15 mouse cellular contexts compared by ENCODE assay signal in the genomic region with DNA sequence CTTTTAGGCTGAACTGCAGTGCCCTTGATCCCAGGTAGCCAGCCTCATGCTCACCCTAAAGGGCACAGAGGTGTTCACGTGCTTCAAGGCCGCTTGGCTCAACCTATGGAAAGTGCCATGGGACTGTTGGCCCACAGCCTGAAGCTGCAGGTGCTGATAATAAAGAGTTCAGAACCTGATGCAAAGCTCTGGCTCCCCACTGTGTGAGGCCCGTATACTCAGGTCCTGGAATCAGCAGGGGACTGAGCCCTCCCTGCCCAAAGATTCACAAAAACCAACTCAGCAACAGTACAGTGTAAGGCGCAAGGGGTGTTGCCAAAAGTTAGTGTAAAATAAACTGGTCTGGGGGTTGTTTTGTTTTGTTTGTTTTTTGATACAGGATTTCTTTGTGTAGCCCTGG. TPM values are rescaled to one million over a fixed set of nuclear protein-coding genes. Genes with fewer than 3 reads are reported as not detected.
"Had no signal": no experiment of that assay in that cellular context is flagged by ENCODE, and none has a peak within 500 bp of the region (broad histone marks: within the 10 kb centered on the region; RNA-seq: fewer than 3 reads in every experiment).

No protein-coding gene starts in this region.

- H3K4me1 ChIP-seq: megakaryocyte, embryonic 14.5 days; midbrain, embryonic 13.5 days; midbrain, embryonic 15.5 days; neural tube, embryonic 12.5 days had no signal

- H3K27me3 ChIP-seq: lung, embryonic 15.5 days; midbrain, embryonic 13.5 days; midbrain, embryonic 15.5 days; neural tube, embryonic 12.5 days; stomach, embryonic 15.5 days had no signal

- H3K4me3 ChIP-seq: lung, embryonic 15.5 days; megakaryocyte, embryonic 14.5 days; midbrain, embryonic 13.5 days; midbrain, embryonic 15.5 days; neural tube, embryonic 12.5 days; stomach, embryonic 15.5 days had no signal

- H3K27ac ChIP-seq: lung, embryonic 15.5 days; macrophage; midbrain, embryonic 13.5 days; midbrain, embryonic 15.5 days; neural tube, embryonic 12.5 days; stomach, embryonic 15.5 days had no signal

- H3K9me3 ChIP-seq: lung, embryonic 15.5 days; megakaryocyte, embryonic 14.5 days; midbrain, embryonic 13.5 days; midbrain, embryonic 15.5 days; neural tube, embryonic 12.5 days; stomach, embryonic 15.5 days had no signal

- H3K36me3 ChIP-seq: lung, embryonic 15.5 days; midbrain, embryonic 13.5 days; midbrain, embryonic 15.5 days; neural tube, embryonic 12.5 days; stomach, embryonic 15.5 days had no signal

- DNase-seq: lung, adult 2 months; lung, postnatal 14 days; lung, postnatal 36 days; right cerebral cortex, postnatal 14 days; thymus, adult 2 months; thymus, postnatal 25 days; thymus, postnatal 4 days had no signal

RNA-seq across cellular contexts. Expression of gene Erg, which starts 36.7 kb away (rescaled TPM):
- total RNA-seq: monocyte, adult 5-6 weeks had no signal
